Mouse (Mus musculus): Measurements from ENCODE around the gene Ankrd63.

DNA sequence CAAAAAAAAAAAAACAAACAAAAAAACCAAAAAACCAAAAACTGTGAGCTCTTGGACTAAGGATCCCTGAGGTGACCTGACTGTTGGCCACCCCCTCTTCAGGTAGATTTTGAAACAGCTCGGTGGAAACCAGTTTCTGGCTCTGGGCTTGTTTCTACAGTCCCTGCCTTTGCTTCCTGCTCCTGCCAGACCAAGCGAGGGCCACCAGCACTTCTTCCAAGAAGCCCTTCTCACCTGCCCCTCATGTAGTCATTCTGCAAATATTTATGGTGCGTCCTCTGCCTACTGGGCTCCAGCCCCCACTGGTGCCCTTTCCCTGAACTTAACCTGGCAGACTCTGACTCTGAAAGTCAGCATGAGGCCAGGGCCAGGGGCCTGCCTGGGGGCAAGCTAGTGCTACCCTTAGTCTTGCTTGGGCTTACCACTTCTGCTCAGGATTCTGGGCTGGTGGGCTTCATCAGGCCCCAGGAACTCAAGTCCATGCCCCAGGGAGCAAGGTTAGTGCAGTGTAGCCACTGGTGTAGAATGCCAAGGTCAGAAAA, 38.7 kb downstream of the Ankrd63 start:
- no peak for TF ChIP-seq FLI1 (IDR thresholded peaks at IDR 0.05; ENCODE audit: low read length)
- TF ChIP-seq GATA1 (IDR thresholded peaks at IDR 0.05; ENCODE audit: borderline replicate concordance, low read length) = no peak
